Mouse (Mus musculus): Measurements from ENCODE around the gene Msi2.

DNA sequence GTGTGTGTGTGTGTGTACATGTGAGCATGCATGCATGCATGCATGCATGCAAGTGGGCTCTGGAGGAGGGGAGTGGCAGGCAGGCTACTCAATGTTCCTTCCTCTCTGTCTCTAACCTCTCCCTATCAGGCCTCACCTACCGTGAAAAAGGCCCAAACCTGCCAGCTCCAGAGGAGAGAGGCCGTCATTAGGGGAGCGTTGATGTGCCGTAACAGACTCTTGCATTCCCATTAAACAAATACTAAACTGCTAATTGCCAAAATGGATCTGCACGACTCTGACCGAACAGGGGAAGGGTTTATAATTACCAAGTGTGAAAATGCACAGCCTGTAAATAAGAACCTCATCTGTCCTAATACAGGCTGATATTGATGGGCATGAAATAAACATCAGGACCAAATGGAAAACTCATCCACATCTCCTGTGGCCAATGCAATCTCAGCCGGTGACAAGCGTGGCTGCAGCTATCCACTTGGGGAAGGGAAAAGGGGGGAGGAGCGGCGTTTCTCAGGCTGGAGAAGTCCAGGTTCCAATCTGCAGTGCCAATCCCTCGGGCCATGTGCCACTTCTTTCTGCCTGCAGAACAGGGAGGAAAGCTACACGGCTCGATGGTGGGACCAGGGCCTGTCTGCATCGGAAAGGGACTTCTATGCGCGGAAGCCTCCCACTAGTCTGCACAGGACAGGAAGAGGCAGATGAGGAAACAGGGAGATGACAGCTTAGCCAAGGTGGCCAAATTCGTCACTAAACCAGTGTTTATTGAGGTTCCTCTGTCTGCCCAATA is 229.2 kb downstream of the Msi2 start:
- TF ChIP-seq CTCF (IDR thresholded peaks at IDR 0.05; ENCODE audit: low read depth, low read length): no peak
- TF ChIP-seq POLR2A (IDR thresholded peaks at IDR 0.05; ENCODE audit: extremely low read depth, insufficient read depth, low read length): no peak
